Mouse (Mus musculus) Patski (cell line): ENCODE data around the gene Slc22a15. TPM values are rescaled to one million over a fixed set of nuclear protein-coding genes. Genes with fewer than 3 reads are reported as not detected.
A peak's percentile ranks its signal among the peaks of the same experiment; 100 is the strongest.

Experiments used
- ATAC-seq: fragments of 100-300 bp; one replicate; pipeline ENCODE4 v1.8.0; 2021
- CTCF ChIA-PET: fragments of 350-600 bp; sonication (Branson Sonifier 250); formaldehyde crosslinking; loops from one replicate; lab custom pipeline; 2022; ENCODE audit warnings: inconsistent platforms; lab: Charles Lee
- POLR2A ChIA-PET: fragments of 350-600 bp; sonication (Branson Sonifier 250); formaldehyde crosslinking; loops from one replicate; lab custom pipeline; 2022; ENCODE audit warnings: antibody characterized with exemption, inconsistent platforms; lab: Charles Lee
- DNase-seq: peaks from one replicate; pipeline ENCODE4 v3.0.0-alpha.2; 2011; ENCODE audit warnings: low read depth, low spot score
- H3K27me3 ChIP-seq: fragments of 371-371 bp; one replicate; pipeline ENCODE4 v1.5.1; 2021
- CTCF ChIP-seq: fragments of 100-300 bp; IDR thresholded peaks from one replicate; pipeline ENCODE4 v1.5.1; 2021
- in situ Hi-C: fragments of 300-500 bp; cut with MboI; formaldehyde crosslinking; loops from 3 replicates; pipeline ENCODE4 v1.11.1; 2018; ENCODE audit warnings: low pct_unique_long_range_greater_than_20kb, mixed read lengths
- polyA plus RNA-seq: library from polyadenylated mRNA; unstranded; gene quantifications from one replicate; pipeline ENCODE4 v1.2.3, GENCODE M21; 2021

The Slc22a15 gene
- polyA plus RNA-seq, 1 experiment from 2014 or later = 21.9 TPM

DNA sequence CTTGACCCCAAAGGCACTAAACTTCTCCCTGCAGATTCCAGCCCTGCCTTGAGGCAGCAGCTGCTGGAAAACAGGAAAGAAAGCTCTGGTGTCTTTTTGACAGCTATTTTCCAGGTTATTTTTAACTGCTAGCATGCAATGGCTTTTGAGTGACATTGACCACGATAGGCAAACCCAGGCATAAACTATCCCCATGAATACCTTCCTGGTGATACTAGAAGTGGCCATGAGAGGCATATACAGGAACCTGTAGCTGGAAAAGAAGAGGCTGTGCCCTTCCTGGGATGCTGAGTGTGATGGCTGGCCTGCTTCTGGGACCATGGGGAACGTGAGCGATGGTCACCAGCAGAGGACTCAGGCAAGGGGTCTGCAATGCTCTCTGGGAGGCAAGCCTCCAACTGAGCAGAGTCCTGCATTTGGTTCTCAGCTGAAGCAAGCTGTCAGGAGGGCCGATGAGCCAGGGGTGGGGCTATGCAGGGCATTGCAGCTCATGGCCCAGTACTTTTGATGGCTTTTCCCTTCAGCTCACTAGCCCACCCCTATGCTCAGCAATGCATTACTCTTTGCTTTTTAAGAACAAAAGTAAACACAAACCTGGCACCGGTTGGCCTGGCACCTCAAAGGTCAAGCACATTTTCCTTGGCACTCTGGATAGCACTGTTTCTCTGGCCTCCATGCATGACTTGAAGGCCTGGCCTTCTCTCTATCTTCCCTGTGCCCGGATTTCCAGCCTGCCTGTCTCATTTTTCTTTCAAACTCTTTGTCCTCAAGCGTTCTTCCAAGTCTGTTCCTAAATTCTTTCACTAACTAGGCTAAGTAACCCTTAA is 47.6 kb downstream of the Slc22a15 start:
- CTCF ChIA-PET = interaction anchor here (1.0 to 2.1 kb wide), 5 partner anchors 9 to 41 kb away, joined by 3 to 6 read pairs (median 3); no protein-coding TSS in a partner anchor
- peak; percentile 45 for ATAC-seq
- in situ Hi-C loops = no loop called here
- no peak for TF ChIP-seq CTCF
- POLR2A ChIA-PET = no interaction called here
- DNase-seq = peak; percentile 59
- no peaks in the 10 kb centered on the region for H3K27me3 ChIP-seq

DNA sequence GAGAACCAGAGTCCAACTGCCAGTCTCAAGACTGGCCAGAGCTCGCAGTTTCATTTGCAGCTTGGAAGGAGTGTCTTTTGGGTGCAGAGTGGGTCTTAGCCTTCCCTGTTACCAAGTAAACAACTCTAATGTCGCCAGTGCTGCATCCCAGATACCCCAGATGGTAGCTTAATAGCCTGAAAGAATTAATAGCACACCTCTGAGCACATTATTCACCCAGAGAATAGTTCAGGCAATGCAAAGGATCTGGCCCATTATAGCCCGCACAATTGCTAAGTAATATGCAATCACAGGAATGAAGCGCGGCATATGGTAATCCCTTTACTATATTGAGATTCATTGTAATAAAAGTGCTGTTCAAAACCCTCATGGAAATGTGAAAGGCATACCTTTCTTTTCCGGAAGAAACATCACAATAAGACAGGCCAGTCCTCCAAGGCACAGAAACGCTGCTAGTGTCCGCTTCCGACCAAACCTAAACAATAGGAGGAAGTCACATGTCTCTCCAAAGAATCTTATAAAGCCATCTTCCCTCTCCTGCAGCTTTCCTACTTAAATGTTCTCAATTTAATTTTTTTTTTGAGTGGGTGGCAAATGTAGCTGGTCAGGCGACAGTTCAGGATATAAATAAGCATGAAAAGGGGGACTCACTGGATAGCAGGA is 48.9 kb downstream of the Slc22a15 start:
- in situ Hi-C loops = no loop called here
- H3K27me3 ChIP-seq = no peaks in the 10 kb centered on the region
- no peak for DNase-seq
- CTCF ChIA-PET = interaction anchor here (1.1 to 2.1 kb wide), 4 partner anchors 9 to 39 kb away, joined by 3 to 6 read pairs (median 4); no protein-coding TSS in a partner anchor
- TF ChIP-seq CTCF = no peak
- POLR2A ChIA-PET = no interaction called here
- no peak for ATAC-seq

DNA sequence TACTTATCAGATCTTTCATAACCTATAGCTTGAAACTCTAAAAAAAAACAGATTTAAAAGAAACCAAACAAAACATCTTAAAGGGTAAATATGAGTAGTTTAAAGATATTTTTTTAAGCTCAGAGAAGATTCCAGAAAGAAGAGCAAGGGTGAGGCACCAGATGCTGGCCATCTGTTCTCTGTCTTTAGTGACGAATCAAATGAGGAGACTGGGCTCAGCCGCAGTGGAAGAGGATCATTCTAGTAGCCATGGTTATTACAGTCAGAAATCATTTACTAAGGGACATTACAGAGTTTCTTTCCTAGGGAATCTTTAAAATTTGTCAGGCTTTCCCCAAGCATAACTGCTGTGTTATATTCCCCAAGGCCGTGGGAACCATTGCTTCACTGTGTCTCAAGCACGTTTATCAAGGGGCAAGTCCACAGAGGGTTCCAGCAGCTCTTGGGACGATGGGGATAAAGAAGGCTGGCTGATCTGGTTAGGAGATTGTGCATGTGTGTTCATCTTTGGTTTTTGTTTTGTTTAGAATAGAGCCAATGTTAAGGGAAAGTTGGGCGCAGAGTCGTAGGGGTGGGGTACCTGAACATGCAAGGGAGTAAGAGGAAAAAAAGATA is 51.1 kb downstream of the Slc22a15 start:
- ChIA-PET CTCF (no interaction called here), POLR2A (no interaction called here)
- ATAC-seq (no peak), DNase-seq (no peak)
- H3K27me3 ChIP-seq = no peaks in the 10 kb centered on the region
- in situ Hi-C loops = no loop called here
- no peak for TF ChIP-seq CTCF

DNA sequence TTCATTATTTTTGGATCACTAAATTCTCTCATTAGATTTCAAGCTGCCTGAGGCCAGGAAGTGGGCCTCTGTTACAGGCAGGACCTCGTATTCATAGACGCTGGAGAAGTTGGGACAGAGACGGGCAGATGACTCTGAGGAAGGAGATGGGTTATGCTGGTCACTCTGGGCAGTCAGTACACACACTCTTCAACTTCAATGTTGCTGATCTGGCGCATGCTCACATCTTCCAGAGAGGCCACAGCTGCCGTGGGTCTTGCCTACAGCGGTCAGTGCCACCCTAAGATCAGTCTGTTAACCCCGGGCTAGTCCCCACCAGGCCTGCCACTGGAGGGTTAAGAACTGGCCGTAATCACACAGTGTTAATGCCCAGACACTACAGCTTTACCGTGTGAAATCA is 52.3 kb downstream of the Slc22a15 start:
- in situ Hi-C loops = no loop called here
- no peak for TF ChIP-seq CTCF
- H3K27me3 ChIP-seq = no peaks in the 10 kb centered on the region

DNA sequence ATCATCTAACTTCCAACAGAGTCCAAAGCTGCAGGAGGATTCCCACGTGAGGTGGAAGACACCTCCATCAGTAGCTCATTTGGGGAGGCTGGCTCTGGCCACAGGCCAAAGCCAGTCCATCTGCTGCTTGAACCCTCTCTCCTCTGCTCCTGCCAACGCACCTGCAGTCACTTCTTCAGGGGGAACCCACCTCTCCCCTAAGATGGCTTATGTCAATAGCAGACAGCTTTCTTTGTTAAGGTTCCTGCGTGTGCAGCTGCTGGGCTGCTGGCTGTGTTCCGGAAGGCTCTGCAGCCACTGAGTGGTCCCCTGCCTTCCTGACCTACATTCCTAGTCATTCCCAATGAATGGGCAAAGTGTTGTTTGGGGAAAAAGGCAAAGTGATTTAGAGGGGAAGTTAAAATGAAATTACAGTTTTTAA is 57.2 kb downstream of the Slc22a15 start:
- TF ChIP-seq CTCF = no peak
- DNase-seq (no peak), ATAC-seq (no peak)
- no peaks in the 10 kb centered on the region for H3K27me3 ChIP-seq
- in situ Hi-C loops = no loop called here
- ChIA-PET CTCF (interaction anchor here (1.1 to 1.5 kb wide), 3 partner anchors 9 to 14 kb away, joined by 3 to 4 read pairs (median 3); no protein-coding TSS in a partner anchor), POLR2A (no interaction called here)

More for the DNA sequence above, 52.3 kb downstream of the Slc22a15 start:
- POLR2A ChIA-PET = no interaction called here
- CTCF ChIA-PET = no interaction called here
- DNase-seq (no peak), ATAC-seq (no peak)

DNA sequence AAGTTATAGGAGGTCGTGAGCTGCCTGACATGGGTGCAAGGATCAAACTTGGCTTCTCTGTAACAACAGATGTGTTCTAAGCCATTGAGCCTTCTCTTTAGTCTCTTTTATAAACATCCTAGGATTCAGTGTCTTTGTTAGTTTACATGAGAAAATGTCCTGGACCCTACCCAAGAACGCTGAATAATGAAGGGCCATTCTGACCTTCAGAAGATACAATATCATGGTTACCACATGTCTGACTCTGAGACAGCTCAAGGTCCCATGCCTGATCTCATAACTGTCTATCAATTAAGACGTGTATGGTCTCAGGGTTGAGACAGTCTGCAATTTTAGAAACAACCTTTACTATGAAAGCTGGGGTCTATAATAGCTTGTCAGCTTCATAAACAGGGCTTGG is 62.4 kb downstream of the Slc22a15 start:
- in situ Hi-C loops = no loop called here
- no peak for TF ChIP-seq CTCF
- no peak for ATAC-seq
- ChIA-PET CTCF (interaction anchor here (1.7 kb wide), 1 partner anchor 13 kb away, joined by 6 read pairs; no protein-coding TSS in a partner anchor), POLR2A (no interaction called here)
- no peaks in the 10 kb centered on the region for H3K27me3 ChIP-seq
- no peak for DNase-seq

DNA sequence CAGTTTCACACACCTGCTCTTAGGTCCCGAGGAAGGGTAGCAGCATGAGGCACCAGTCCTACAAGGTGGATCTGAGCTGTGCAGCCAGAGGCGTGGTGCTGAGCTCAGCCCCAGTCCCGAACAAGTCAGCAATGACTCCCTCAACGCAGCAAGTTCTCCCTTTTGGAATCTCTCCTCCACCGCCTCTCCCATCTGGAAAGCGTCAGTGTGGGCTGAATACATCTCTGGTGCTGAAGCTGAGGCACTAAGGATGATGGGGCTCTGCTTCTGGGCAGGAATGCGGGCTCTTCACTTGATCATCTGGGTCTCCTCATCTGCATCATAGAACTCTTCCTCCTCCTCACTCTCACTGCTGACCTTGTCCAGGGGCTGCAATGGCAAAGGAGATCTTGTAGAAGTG is 64.1 kb downstream of the Slc22a15 start:
- in situ Hi-C loops = no loop called here
- no peak for DNase-seq
- TF ChIP-seq CTCF = no peak
- ChIA-PET CTCF (interaction anchor here (0.8 to 1.0 kb wide), 3 partner anchors 9 to 47 kb away, joined by 3 to 4 read pairs (median 3); no protein-coding TSS in a partner anchor), POLR2A (no interaction called here)
- no peaks in the 10 kb centered on the region for H3K27me3 ChIP-seq
- ATAC-seq = peak; percentile 45

DNA sequence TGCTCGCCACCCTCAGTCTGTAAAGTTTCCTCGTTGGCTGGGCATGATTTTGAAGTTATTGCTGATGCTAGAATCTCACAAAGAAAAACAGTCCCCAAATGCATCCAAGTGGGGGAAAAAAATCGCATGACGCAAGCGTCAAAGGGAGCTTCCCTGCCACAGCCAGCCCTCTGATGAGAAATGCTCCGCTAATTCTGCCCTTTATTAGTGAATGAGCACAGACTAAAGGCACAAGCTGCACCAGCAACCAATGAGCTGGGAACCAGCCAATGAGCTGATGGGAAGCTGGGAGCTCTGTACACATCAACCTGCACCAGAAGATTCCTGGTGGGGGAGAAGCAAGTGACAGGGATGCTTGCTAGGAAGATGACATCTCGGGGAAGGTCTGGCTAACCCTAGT is 64.5 kb downstream of the Slc22a15 start:
- CTCF ChIA-PET = interaction anchor here (0.8 to 0.9 kb wide), 2 partner anchors 10 to 47 kb away, joined by 3 to 4 read pairs; no protein-coding TSS in a partner anchor
- in situ Hi-C loops = no loop called here
- H3K27me3 ChIP-seq = no peaks in the 10 kb centered on the region
- DNase-seq (peak; percentile 65), ATAC-seq (peak; percentile 51)
- POLR2A ChIA-PET = no interaction called here
- no peak for TF ChIP-seq CTCF

DNA sequence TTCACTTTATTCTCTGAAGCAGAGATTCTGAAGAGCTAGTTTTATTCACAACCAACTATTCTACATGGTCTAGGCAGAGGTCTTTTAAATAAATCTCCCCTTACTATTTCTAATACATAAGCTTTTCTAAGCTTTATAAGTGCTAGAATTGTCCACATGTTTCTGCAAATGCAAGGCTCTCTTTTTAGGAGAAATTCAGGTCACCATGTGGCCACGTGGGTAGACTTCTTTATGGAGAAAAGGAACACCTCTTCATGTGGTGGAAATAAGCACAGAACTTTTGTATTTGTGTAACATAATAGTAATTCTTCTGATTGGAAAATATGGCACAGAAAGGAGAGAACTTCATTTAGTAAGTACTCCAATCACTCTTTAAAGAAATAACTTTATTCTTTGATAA is 70.2 kb downstream of the Slc22a15 start:
- H3K27me3 ChIP-seq = no peaks in the 10 kb centered on the region
- no peak for DNase-seq
- ChIA-PET POLR2A (no interaction called here), CTCF (interaction anchor here (1.8 kb wide), 1 partner anchor 15 kb away, joined by 8 read pairs; no protein-coding TSS in a partner anchor)
- no peak for ATAC-seq
- in situ Hi-C loops = no loop called here
- no peak for TF ChIP-seq CTCF

DNA sequence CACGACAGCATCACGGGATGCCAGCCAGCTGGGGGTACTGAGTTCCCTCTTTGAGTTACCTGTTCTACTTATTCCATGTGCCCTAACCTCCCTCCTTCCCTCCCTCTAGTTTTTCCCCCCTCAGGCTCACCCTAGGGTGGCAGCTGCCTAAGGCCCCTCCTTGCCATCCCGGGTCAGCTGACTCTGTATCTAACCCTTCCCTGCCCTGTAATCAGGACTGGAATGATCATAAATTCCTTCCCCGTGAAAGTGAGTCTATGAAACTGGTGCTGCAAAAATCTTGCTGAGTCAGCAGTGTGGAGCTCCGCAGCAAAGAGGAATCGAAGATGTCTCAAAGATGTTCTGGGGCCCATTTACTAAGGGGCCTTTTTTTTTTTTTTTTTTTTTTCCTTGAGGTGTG is 72.9 kb downstream of the Slc22a15 start:
- CTCF ChIA-PET = interaction anchor here (0.8 to 1.2 kb wide), 2 partner anchors 9 kb away, joined by 3 read pairs; no protein-coding TSS in a partner anchor
- no peaks in the 10 kb centered on the region for H3K27me3 ChIP-seq
- in situ Hi-C loops = no loop called here
- no peak for ATAC-seq
- TF ChIP-seq CTCF = no peak
- DNase-seq = no peak
- POLR2A ChIA-PET = no interaction called here
